Mouse (Mus musculus): ENCODE measurements around the gene Fam50b. TPM values are rescaled to one million over a fixed set of nuclear protein-coding genes. Genes with fewer than 3 reads are reported as not detected.

Gene Fam50b
- not detected in 2 replicates for polyA plus RNA-seq (2014; fragmentation: Nextera tagmentation; extraction: Ambion mirVana)

- 34% methylated on average over 5 of the region's 5 CpGs for WGBS
- Histone ChIP-seq H3K27me3 (ENCODE audit: control insufficient read depth, insufficient read depth, low read length) (no peaks in the 10 kb centered on the region), H3K4me1 (replicated peaks; ENCODE audit: control insufficient read depth, insufficient read depth, low read length) (no peaks in the 10 kb centered on the region), H3K4me2 (replicated peaks) (no peak within 1 kb of the TSS), H3K4me3 (replicated peaks; ENCODE audit: low read length) (no peak within 1 kb of the TSS), H3K27ac (no peak within 1 kb of the TSS), H3K9me3 (ENCODE audit: control insufficient read depth, low read length) (0 out of 2 replicates have a peak, but pooled peaks cover 5% of the 10 kb centered on the region), H3K9ac (no peak within 1 kb of the TSS), H3K36me3 (replicated peaks; ENCODE audit: control insufficient read depth, insufficient read depth) (no peaks in the 10 kb centered on the region)
- ATAC-seq (ENCODE audit: low FRiP score), result no peak
- DNase-seq (ENCODE audit: low spot score), result peak; percentile 41
These were observed at the start of gene Fam50b for GRCm38 (mm10) chr13:34734686-34735085. TSS of gene Fam50b (plus strand) at chr13:34734850.

DNA sequence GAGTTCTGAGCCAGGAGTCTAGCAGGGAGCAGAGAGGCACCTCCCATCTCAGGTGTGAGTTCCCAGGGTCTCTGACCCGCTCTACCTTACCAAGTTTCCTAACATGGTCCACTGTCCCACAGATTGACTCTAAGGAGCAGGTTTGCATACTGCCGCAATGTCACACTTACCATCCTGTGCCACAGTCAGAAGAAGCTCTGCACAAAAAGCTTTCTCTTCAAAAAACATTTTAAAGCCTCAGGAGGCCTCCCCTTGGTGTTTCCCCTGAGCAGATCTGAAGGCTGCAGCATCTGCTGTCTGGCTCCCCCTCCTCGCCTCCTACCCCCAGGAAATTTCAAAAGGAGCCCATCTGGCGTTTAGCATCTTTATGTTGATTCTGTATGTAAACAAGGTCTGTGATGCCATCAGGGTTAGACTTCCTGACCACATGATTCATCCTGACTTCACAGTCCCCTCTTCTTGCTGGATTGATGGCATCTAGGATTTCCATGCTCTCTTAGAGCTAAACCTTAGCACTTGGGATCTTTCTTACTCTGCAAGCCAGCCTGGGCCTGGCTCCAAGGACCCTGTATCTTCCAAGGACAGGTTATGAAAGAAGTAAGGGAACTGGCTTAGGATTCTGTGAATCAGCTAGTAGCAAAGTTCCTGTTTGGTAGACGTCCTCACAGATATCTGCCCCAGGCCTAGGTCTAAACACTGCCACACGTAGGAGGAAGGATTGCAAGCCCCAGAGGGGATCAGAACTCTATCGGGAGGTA, 49.5 kb upstream of the Fam50b start:
- Histone ChIP-seq H3K4me1 (replicated peaks; ENCODE audit: control insufficient read depth, insufficient read depth, low read length) (no peaks in the 10 kb centered on the region), H3K27ac (no peak overlapping the region), H3K9ac (no peak overlapping the region), H3K4me3 (replicated peaks; ENCODE audit: low read length) (no peak overlapping the region), H3K9me3 (ENCODE audit: control insufficient read depth, low read length) (no peaks in the 10 kb centered on the region), H3K36me3 (replicated peaks; ENCODE audit: control insufficient read depth, insufficient read depth) (no peaks in the 10 kb centered on the region), H3K27me3 (ENCODE audit: control insufficient read depth, insufficient read depth, low read length) (no peaks in the 10 kb centered on the region), H3K4me2 (replicated peaks) (no peak overlapping the region)
- 64% methylated on average over 7 of the region's 7 CpGs for WGBS
- ATAC-seq (ENCODE audit: low FRiP score) (no peak), DNase-seq (ENCODE audit: low spot score) (no peak)

- ATAC-seq (ENCODE audit: low FRiP score) (no peak), DNase-seq (ENCODE audit: low spot score) (no peak)
- H3K4me2 ChIP-seq (replicated peaks), result no peak overlapping the region
- H3K9ac ChIP-seq, result no peak overlapping the region
- no peak overlapping the region for H3K4me3 ChIP-seq (replicated peaks; ENCODE audit: low read length)
- no peak overlapping the region for H3K27ac ChIP-seq
- 91% methylated on average over 1 of the region's 1 CpGs for WGBS
- no peaks in the 10 kb centered on the region for H3K4me1 ChIP-seq (replicated peaks; ENCODE audit: control insufficient read depth, insufficient read depth, low read length)
- H3K9me3 ChIP-seq (ENCODE audit: control insufficient read depth, low read length), result no peaks in the 10 kb centered on the region
- no peaks in the 10 kb centered on the region for H3K36me3 ChIP-seq (replicated peaks; ENCODE audit: control insufficient read depth, insufficient read depth)
- no peaks in the 10 kb centered on the region for H3K27me3 ChIP-seq (ENCODE audit: control insufficient read depth, insufficient read depth, low read length)
These were observed 43.6 kb upstream of the Fam50b start for GRCm38 (mm10) chr13:34691049-34691448.

DNA sequence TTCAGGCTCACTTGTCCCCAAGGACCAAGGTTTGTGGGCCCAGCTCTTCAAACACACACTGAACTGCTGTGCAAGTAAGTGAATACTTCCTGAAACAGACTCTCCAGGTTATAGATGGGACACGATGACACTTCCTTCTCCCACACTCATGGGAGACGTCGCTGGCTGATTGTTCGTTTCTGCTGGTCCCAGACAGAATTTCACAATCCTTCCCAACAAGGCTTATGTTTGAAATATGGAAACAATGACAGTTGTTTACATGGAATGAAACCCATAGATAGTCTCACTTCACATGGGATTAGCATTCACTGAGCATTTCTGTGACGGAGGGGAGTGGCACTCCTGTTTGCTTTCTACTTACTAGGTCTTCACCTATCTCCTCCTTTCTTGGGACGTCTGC, 41.5 kb upstream of the Fam50b start:
- Histone ChIP-seq H3K4me3 (replicated peaks; ENCODE audit: low read length) (no peak overlapping the region), H3K4me2 (replicated peaks) (no peak overlapping the region), H3K36me3 (replicated peaks; ENCODE audit: control insufficient read depth, insufficient read depth) (no peaks in the 10 kb centered on the region), H3K27me3 (ENCODE audit: control insufficient read depth, insufficient read depth, low read length) (no peaks in the 10 kb centered on the region), H3K9ac (no peak overlapping the region), H3K27ac (no peak overlapping the region), H3K4me1 (replicated peaks; ENCODE audit: control insufficient read depth, insufficient read depth, low read length) (no peaks in the 10 kb centered on the region), H3K9me3 (ENCODE audit: control insufficient read depth, low read length) (no peaks in the 10 kb centered on the region)
- 82% methylated on average over 6 of the region's 6 CpGs for WGBS
- DNase-seq (ENCODE audit: low spot score) (no peak), ATAC-seq (ENCODE audit: low FRiP score) (no peak)

DNA sequence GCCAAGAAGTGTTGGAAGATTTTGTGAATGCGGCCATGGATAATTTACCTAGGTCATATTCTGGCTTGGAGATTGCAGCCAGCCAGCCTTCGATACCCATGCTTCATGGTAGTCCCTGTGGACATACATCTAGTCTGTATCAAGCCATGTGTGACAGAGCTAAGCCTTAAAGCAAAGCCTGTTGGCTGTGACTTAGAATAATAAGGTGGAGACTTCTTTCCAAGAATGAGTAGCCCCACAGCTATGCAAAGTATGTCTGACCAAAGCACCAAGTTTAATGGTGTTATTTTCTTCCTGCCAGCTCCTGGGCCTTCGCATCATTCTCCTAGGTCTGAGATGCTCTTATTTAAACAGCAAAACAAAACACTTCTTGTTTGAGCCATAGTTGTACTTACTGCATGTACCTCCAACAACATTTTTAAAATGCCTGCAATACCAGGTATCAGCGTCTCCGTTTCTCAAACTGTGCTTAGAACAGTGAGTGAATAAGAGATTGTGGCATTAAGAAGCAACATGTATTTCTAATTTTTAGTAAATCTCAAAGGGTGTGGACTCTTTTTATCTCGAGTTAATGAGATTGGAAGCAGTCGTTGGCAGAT, 37.8 kb upstream of the Fam50b start:
- ATAC-seq (ENCODE audit: low FRiP score) (no peak), DNase-seq (ENCODE audit: low spot score) (no peak)
- no peaks in the 10 kb centered on the region for H3K4me1 ChIP-seq (replicated peaks; ENCODE audit: control insufficient read depth, insufficient read depth, low read length)
- H3K9me3 ChIP-seq (ENCODE audit: control insufficient read depth, low read length), result no peaks in the 10 kb centered on the region
- no peak overlapping the region for H3K9ac ChIP-seq
- H3K27ac ChIP-seq, result no peak overlapping the region
- no peaks in the 10 kb centered on the region for H3K27me3 ChIP-seq (ENCODE audit: control insufficient read depth, insufficient read depth, low read length)
- no peaks in the 10 kb centered on the region for H3K36me3 ChIP-seq (replicated peaks; ENCODE audit: control insufficient read depth, insufficient read depth)
- 83% methylated on average over 7 of the region's 7 CpGs for WGBS
- H3K4me3 ChIP-seq (replicated peaks; ENCODE audit: low read length), result no peak overlapping the region
- H3K4me2 ChIP-seq (replicated peaks), result no peak overlapping the region

GRCm38 (mm10) chr13:34700091-34700490, 34.6 kb upstream of the Fam50b start:
- DNase-seq (ENCODE audit: low spot score) (no peak), ATAC-seq (ENCODE audit: low FRiP score) (no peak)
- no peak overlapping the region for H3K27ac ChIP-seq
- no peaks in the 10 kb centered on the region for H3K36me3 ChIP-seq (replicated peaks; ENCODE audit: control insufficient read depth, insufficient read depth)
- H3K9me3 ChIP-seq (ENCODE audit: control insufficient read depth, low read length), result no peaks in the 10 kb centered on the region
- no peak overlapping the region for H3K4me2 ChIP-seq (replicated peaks)
- H3K9ac ChIP-seq, result no peak overlapping the region
- H3K27me3 ChIP-seq (ENCODE audit: control insufficient read depth, insufficient read depth, low read length), result no peaks in the 10 kb centered on the region
- H3K4me1 ChIP-seq (replicated peaks; ENCODE audit: control insufficient read depth, insufficient read depth, low read length), result no peaks in the 10 kb centered on the region
- H3K4me3 ChIP-seq (replicated peaks; ENCODE audit: low read length), result no peak overlapping the region
- WGBS, result 63% methylated on average over 2 of the region's 2 CpGs

- Histone ChIP-seq H3K9ac (no peak overlapping the region), H3K9me3 (ENCODE audit: control insufficient read depth, low read length) (no peaks in the 10 kb centered on the region), H3K4me3 (replicated peaks; ENCODE audit: low read length) (no peak overlapping the region), H3K36me3 (replicated peaks; ENCODE audit: control insufficient read depth, insufficient read depth) (no peaks in the 10 kb centered on the region), H3K27me3 (ENCODE audit: control insufficient read depth, insufficient read depth, low read length) (no peaks in the 10 kb centered on the region), H3K4me2 (replicated peaks) (no peak overlapping the region), H3K27ac (no peak overlapping the region), H3K4me1 (replicated peaks; ENCODE audit: control insufficient read depth, insufficient read depth, low read length) (no peaks in the 10 kb centered on the region)
- 98% methylated on average over 1 of the region's 1 CpGs for WGBS
- DNase-seq (ENCODE audit: low spot score) (no peak), ATAC-seq (ENCODE audit: low FRiP score) (no peak)
These were observed 34.0 kb upstream of the Fam50b start for GRCm38 (mm10) chr13:34700630-34701029.

DNA sequence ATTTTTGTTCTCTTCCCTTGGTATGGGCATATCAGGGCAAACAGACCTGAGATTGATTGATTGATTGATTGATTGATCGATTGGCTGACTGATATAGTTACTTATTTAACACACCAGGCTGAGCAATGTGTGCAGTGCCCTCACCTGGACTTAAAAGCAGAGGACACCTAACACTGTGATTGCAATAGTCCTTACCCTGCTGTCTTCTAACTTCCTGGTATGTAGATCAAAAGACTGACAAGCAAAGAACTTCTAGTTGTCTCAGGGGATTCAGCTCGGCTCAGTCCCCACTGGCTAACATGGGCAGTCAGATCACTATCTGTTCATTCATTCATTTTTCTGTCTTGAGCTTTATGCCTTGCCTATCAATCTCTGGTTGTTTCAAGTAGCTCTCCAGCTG, 31.3 kb upstream of the Fam50b start:
- Histone ChIP-seq H3K9me3 (ENCODE audit: control insufficient read depth, low read length) (no peaks in the 10 kb centered on the region), H3K4me2 (replicated peaks) (no peak overlapping the region), H3K27ac (no peak overlapping the region), H3K36me3 (replicated peaks; ENCODE audit: control insufficient read depth, insufficient read depth) (no peaks in the 10 kb centered on the region), H3K4me3 (replicated peaks; ENCODE audit: low read length) (no peak overlapping the region), H3K9ac (no peak overlapping the region), H3K27me3 (ENCODE audit: control insufficient read depth, insufficient read depth, low read length) (no peaks in the 10 kb centered on the region), H3K4me1 (replicated peaks; ENCODE audit: control insufficient read depth, insufficient read depth, low read length) (no peaks in the 10 kb centered on the region)
- WGBS, result 67% methylated on average over 2 of the region's 2 CpGs
- no peak for DNase-seq (ENCODE audit: low spot score)
- ATAC-seq (ENCODE audit: low FRiP score), result no peak

GRCm38 (mm10) chr13:34703795-34704194, 30.9 kb upstream of the Fam50b start:
- Histone ChIP-seq H3K36me3 (replicated peaks; ENCODE audit: control insufficient read depth, insufficient read depth) (no peaks in the 10 kb centered on the region), H3K27me3 (ENCODE audit: control insufficient read depth, insufficient read depth, low read length) (no peaks in the 10 kb centered on the region), H3K4me1 (replicated peaks; ENCODE audit: control insufficient read depth, insufficient read depth, low read length) (no peaks in the 10 kb centered on the region), H3K9ac (no peak overlapping the region), H3K9me3 (ENCODE audit: control insufficient read depth, low read length) (no peaks in the 10 kb centered on the region), H3K27ac (no peak overlapping the region), H3K4me2 (replicated peaks) (no peak overlapping the region), H3K4me3 (replicated peaks; ENCODE audit: low read length) (no peak overlapping the region)
- no peak for ATAC-seq (ENCODE audit: low FRiP score)
- WGBS, result 95% methylated on average over 1 of the region's 1 CpGs
- DNase-seq (ENCODE audit: low spot score), result no peak
